Mouse (Mus musculus): ENCODE data around the gene Arf3. TPM values are rescaled to one million over a fixed set of nuclear protein-coding genes. Genes with fewer than 3 reads are reported as not detected.
A peak's percentile ranks its signal among the peaks of the same experiment; 100 is the strongest.

The Arf3 gene
- total RNA-seq, 1 experiment from 2014 or later: 36.0 TPM

DNA sequence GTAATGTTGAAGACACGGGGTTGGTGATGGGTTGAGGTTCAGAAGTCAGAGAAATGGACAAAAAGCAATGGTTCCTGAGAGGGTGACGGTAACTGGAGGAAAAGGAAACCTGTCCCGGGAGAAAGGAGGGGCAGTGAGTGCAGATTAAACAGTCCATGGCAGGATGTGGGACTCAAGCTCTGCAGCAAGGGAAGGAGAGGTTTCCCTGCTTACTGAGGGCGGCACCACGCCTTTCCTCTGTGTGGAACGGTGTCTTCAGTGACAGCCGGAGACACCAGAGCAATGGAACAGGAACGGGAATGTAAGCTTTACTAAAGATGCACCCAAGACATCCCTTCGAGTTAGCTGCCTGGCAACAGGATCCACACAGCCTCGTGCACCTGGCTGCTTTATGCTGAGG lies 26.5 kb downstream of the Arf3 start:
- no peak for ATAC-seq (replicated peaks in 1 of 2; ENCODE audit: insufficient read depth in 1 of 2, low FRiP score in 2 of 2, low TSS enrichment in 1 of 2, low read depth in 1 of 2, poor library complexity in 2 of 2, severe bottlenecking in 2 of 2)

DNA sequence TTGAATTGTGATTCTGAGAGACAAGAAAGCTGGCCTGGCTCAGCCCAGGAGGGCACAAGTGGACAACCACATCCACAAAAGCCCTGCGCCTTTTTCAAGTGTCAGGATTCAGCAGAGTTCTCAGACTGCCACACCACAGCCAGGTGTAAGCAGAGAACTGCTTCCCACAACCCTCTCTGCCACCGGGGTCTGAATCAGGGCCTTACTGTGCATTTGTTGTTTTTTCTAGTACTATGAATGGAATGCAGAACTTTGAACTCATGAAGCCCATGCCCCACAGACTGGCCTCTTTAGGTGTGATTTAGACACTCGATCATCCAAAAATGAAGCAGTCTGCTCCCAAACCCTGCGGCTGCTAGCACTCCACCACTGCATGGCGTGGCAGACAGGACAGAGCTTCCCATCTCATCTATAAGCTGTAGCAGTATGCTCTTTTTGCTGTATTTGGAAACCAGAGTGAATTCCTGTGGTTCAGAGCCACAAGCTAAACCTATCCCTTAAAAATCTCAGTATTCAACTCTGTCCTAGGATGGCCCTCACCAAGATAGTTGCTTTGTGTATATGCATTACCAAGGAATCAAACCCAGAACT lies 28.9 kb downstream of the Arf3 start:
- ATAC-seq (replicated peaks in 1 of 2; ENCODE audit: insufficient read depth in 1 of 2, low FRiP score in 2 of 2, low TSS enrichment in 1 of 2, low read depth in 1 of 2, poor library complexity in 2 of 2, severe bottlenecking in 2 of 2): no peak

DNA sequence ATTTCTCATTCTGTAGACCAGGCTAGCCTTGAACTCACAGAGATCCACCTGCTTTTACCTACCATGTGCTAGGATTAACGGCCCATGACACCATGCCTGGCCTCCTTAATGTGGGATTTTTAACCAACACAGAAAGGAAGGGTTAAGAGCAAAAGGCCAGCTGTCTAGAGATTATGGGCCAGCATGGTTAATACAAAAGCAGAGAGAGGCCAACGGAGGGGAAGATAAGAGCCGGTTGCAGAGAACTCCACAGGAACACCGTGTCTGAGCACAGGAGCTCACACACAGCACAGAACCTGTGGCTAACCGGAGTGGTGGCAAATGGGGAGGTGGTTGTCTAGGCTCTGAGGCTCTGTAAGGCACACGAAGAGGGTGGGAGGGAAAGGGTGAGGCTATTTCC lies 29.6 kb downstream of the Arf3 start:
- no peak for ATAC-seq (replicated peaks in 1 of 2; ENCODE audit: insufficient read depth in 1 of 2, low FRiP score in 2 of 2, low TSS enrichment in 1 of 2, low read depth in 1 of 2, poor library complexity in 2 of 2, severe bottlenecking in 2 of 2)

DNA sequence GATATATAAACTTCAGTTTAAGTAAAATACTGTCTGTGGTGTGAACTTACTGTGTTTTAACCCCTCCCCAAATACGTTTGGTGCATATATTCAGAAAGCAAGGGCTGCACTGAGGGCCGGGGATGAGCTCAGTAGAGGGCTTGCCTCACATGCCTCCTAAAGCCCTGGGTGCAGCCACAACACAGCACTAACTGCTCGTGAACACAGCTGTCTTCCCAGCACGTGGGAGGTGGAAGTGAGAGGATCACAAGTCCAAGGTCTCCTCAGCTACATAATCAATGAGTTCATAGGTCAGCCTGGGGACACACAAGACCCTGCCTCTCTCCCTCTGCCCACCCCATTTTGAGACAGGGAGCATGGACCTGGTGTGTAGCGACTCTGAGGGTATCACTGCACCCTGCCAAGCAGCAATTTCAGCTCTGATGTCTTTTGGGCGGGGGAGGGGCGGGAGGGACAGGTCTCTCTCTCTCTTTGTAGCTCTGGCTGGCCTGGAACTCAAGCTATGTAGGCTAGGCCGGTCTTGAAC lies 30.9 kb downstream of the Arf3 start:
- ATAC-seq (replicated peaks in 1 of 2; ENCODE audit: insufficient read depth in 1 of 2, low FRiP score in 2 of 2, low TSS enrichment in 1 of 2, low read depth in 1 of 2, poor library complexity in 2 of 2, severe bottlenecking in 2 of 2): no peak

DNA sequence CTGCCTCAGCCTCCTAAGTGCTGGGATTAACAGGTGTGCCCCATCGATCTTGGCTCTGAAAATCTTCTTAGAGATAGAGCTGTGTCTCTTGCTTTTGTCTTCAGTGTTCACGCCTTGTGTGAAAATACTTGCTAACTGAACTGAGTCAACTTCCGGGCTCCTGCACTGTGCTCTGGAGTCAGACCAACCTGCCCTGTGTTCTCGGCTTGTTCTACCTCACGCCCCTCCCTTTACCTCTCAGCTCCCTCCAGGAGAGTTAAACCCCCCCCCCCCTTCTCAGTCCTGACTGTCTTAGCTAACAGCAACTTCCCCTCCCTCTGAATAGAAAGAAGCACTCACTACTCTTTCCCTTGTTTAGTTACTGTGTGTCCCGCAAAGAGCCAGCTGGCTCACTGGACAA lies 32.2 kb downstream of the Arf3 start:
- no peak for ATAC-seq (replicated peaks in 1 of 2; ENCODE audit: insufficient read depth in 1 of 2, low FRiP score in 2 of 2, low TSS enrichment in 1 of 2, low read depth in 1 of 2, poor library complexity in 2 of 2, severe bottlenecking in 2 of 2)

DNA sequence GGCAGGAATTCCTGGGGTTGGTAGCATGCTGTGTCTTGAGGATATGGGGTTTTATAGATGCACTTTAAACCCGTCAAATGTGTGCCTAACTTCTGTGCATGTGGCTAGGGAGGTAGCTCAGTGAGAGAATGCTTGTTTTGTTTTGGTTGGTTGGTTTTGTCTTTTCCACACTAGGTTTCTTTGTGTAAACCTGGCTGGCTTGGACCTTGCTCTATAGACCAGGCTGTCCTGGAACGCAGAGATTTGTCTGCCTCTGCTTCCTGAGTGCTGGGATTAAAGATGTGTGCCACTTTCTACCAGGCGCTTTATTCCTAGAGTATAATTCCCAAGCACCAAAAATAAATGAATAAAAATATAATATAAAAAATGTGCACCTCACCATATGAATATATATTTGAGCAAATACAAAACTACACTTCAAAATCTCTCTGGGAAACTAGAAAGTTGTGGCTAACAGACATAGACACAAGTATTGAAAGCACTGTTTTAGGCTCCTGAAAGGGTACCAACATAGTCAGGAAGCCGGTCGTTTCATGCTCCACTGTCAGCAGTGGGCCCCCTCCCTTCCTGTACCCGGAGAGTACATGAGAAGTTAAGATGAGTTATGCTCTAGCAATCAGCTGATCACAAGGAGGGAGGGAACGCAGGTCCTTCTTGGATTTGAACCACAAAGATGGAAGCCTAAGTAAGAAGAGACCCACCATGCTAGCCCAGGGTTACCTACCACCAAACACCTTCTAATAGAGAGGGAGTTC lies 33.0 kb downstream of the Arf3 start:
- ATAC-seq (replicated peaks in 1 of 2; ENCODE audit: insufficient read depth in 1 of 2, low FRiP score in 2 of 2, low TSS enrichment in 1 of 2, low read depth in 1 of 2, poor library complexity in 2 of 2, severe bottlenecking in 2 of 2): no peak

DNA sequence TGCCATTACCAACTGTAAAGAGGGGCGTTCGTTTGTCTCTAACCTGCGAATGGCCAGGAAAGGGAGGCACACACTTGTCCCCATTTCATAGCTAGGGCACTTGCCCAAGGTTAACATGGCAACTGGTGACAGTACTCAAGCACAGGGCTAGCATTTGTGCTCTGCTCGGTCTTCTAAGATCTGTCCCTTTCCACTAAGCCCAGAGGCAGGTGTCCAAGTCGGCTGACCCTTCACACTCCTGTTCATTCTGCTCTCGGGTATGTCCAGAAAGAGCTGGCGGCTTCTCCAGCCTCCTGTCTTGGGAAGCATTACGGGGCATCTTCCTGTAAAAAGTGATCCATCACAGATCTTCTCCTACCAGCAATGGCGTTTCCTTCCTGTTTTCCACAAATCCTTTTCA lies 34.6 kb downstream of the Arf3 start:
- ATAC-seq (replicated peaks in 1 of 2; ENCODE audit: insufficient read depth in 1 of 2, low FRiP score in 2 of 2, low TSS enrichment in 1 of 2, low read depth in 1 of 2, poor library complexity in 2 of 2, severe bottlenecking in 2 of 2): 0 out of 4 replicates have a peak, but pooled peaks of 1 of the 2 experiments have one; percentile 10

DNA sequence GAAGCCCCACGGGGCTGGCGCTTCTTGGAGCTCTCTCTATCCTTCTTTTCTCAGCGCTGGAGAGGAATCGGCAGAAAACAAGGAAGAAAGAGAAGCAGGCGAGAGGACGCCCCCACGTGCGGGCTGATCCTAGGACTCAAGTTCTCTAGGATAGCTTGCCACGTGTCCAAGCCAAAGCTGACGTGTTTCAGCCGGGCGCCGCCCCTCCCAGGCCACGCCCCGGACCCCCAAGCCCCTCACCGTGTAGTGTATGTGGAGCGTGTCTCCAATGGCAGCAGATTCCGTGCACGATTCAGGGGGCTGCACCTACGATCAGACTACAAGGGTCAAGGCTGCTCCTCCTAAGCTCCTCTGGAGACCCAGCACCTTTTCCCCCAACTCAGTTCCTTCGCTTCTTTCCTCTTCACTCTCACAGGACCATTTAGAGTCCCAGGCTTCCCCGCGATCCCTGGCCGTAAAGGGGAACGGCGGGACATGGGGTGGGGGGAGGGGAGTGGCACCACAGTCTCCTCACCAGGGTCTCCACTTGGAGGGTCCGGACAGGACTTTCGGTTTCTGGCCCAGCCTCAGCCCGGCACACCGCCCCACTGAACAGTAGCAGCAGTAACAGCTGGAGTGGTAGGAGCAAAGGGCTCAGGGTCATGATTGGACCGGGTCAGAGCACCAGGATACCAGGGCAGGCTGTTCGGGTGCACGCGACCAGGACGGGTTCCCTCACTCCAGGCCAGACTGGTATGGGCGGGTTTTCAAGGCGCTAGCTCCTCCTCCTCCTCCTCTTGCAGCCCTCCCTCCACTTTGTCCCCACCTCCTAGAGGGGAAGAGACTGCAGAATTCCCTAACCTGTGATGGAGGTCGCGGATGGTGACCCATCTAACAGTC lies 35.3 kb downstream of the Arf3 start, which contains the start of gene Fkbp11:
Gene Fkbp11, minus strand, starts transcription at position 756 of the 879 bp plus-strand sequence.
- ATAC-seq (replicated peaks in 1 of 2; ENCODE audit: insufficient read depth in 1 of 2, low FRiP score in 2 of 2, low TSS enrichment in 1 of 2, low read depth in 1 of 2, poor library complexity in 2 of 2, severe bottlenecking in 2 of 2): peak; percentile 55 to 77

DNA sequence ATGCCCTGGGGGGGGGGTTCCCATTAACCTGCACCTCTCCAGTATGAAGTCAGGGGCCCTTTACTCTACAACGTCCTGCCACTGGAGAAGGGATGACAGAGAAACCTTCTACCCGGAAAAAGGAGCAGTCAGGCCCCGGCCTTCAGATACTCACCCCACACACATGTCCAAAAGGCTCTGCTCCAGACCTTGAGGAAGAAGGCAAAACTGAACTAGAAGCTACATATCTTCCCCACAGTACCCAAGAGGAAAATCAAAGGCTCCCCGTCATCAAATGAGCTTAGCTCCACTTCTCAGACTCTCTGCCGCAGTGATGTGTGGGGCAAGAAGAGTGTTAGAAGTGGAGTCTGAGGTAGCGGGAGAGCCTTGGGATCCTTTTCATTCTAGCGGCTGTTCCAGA lies 36.3 kb downstream of the Arf3 start:
- no peak for ATAC-seq (replicated peaks in 1 of 2; ENCODE audit: insufficient read depth in 1 of 2, low FRiP score in 2 of 2, low TSS enrichment in 1 of 2, low read depth in 1 of 2, poor library complexity in 2 of 2, severe bottlenecking in 2 of 2)

DNA sequence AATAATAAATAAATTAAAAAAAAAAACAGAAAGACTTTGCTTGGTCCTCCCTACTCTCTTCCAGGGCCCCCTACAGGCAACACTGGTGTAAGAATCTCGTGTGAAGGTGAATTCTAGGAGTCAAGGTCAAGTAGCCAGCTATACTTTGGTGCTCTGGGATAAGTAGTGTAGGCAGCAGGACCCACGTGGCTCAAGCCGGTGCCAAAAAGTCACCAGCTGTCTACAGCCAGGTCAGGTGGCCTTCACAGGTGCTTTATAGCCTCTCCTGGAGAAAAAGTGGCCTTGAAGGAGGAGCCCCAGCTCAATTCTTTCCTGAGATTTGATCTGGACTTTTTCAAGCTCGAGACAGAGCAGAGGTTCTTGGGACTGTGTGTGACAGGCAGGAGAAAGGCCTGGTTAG lies 36.9 kb downstream of the Arf3 start:
- no peak for ATAC-seq (replicated peaks in 1 of 2; ENCODE audit: insufficient read depth in 1 of 2, low FRiP score in 2 of 2, low TSS enrichment in 1 of 2, low read depth in 1 of 2, poor library complexity in 2 of 2, severe bottlenecking in 2 of 2)

DNA sequence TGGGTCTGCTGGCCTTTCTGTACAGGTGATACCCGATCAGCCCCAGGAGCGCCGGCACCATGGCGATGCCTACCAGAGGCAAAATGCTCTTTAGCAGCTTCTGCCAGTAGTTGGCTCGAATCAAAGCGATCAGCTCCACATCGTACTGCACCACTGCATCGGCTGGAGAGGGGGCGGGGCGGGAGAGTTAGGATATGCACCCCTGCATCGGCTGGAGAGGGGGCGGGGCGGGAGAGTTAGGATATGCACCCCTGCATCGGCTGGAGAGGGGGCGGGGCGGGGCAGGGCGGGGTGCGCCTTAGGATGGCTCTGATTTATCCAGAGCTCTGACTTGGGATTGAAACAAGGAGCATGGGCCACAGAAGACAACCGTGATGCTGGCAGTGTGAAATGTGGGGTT lies 38.6 kb downstream of the Arf3 start:
- ATAC-seq (replicated peaks in 1 of 2; ENCODE audit: insufficient read depth in 1 of 2, low FRiP score in 2 of 2, low TSS enrichment in 1 of 2, low read depth in 1 of 2, poor library complexity in 2 of 2, severe bottlenecking in 2 of 2): no peak

DNA sequence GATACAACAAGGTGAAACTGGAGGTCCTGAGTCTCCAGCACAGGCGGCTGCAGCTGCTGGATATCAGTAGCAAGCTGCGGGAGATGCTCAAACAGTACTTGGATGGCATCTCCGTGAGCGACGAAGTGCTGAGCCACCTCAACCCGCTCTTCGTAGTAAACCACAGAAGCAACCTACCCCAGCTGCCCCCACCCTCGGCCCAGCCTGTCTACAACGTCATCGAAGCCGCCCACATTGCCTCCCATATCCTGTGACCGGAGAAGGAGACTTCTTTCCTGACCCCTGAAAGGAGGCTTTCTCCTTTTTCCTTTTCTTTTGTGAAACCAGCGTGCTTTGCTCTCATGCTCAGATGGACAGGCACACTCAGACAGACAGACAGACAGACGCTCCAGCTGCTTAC lies 40.2 kb downstream of the Arf3 start:
- ATAC-seq (replicated peaks in 1 of 2; ENCODE audit: insufficient read depth in 1 of 2, low FRiP score in 2 of 2, low TSS enrichment in 1 of 2, low read depth in 1 of 2, poor library complexity in 2 of 2, severe bottlenecking in 2 of 2): peak; percentile 38 to 65; a peak in 3 of 4 replicates

DNA sequence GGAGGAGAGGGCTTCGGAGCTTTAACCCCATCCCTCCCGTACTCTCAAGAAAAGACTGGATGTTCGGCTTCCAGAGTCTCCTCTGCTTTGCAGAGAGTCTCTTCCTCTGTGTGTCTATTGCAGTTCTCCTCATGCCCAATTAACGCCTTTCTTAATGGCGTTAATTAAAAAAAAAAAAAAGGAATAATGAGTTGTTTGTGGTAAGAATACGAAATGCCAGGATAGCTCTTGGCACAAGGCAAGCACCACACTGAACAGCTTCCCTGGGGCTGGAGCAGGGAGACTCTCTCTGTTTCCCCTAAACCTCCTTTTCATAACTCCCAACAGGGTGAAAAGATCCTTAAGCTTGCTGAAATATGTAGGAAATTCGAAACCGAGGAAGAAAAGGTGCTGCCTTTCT lies 40.8 kb downstream of the Arf3 start:
- ATAC-seq (replicated peaks in 1 of 2; ENCODE audit: insufficient read depth in 1 of 2, low FRiP score in 2 of 2, low TSS enrichment in 1 of 2, low read depth in 1 of 2, poor library complexity in 2 of 2, severe bottlenecking in 2 of 2): no peak

DNA sequence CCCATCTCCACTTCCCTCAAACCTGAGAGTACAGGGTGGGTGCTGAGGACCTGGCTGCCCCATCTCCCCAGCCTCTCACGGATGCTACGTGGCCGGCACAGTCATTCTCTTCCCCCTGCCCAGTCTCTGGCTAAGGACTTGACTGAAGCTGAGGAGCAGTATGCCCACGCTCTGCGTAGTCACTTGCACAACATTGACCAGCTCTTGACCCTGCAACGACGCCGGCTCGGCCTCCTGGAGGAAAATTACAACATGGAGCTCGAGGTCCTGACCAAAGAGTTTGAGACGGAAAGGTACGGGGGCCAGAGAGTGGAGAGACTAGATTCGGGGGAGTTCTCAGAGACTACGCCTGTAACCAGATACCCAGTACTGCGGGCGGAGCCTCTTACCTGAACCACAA lies 45.7 kb downstream of the Arf3 start:
- ATAC-seq (replicated peaks in 1 of 2; ENCODE audit: insufficient read depth in 1 of 2, low FRiP score in 2 of 2, low TSS enrichment in 1 of 2, low read depth in 1 of 2, poor library complexity in 2 of 2, severe bottlenecking in 2 of 2): no peak

DNA sequence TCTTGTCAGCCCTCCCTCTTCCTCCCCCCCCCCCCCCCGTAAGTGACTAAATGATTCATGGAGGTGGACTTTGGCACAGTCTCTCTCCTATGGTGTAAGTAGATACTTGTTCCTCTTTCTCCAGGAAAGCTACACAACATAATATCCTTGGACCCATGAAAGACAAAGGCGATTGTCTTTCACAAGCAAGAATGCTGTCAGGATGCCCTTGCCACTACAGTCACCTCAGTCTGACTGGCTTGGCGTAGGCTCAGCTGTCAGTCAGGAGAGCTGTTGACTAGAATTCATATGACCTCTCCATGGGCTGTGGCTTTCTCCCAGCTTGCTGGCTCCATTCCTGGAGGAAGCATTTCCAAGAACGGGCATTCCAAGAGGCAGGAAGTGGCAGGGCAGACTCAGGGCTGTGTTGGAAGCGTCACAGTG lies 48.8 kb downstream of the Arf3 start:
- ATAC-seq (replicated peaks in 1 of 2; ENCODE audit: insufficient read depth in 1 of 2, low FRiP score in 2 of 2, low TSS enrichment in 1 of 2, low read depth in 1 of 2, poor library complexity in 2 of 2, severe bottlenecking in 2 of 2): no peak

DNA sequence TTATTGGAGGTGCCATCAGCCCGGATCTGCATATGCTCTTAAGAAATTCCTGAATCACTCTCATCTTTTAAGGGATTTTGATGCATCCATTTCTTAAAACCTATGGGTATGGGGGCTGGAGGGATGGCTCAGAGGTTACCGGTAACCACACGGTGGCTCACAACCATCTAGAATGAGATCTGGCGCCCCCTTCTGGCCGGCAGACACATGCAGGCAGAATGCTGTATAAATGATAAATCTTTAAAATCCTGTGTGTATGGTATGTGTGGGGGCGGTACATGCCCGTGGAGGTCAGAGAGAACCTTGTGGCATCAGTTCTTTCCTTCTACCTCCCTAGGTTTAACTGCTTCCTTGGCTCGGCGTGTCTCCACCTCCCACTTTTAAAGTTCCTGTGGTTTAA lies 52.6 kb downstream of the Arf3 start:
- ATAC-seq (replicated peaks in 1 of 2; ENCODE audit: insufficient read depth in 1 of 2, low FRiP score in 2 of 2, low TSS enrichment in 1 of 2, low read depth in 1 of 2, poor library complexity in 2 of 2, severe bottlenecking in 2 of 2): peak; percentile 32 to 74; a peak in 3 of 4 replicates

DNA sequence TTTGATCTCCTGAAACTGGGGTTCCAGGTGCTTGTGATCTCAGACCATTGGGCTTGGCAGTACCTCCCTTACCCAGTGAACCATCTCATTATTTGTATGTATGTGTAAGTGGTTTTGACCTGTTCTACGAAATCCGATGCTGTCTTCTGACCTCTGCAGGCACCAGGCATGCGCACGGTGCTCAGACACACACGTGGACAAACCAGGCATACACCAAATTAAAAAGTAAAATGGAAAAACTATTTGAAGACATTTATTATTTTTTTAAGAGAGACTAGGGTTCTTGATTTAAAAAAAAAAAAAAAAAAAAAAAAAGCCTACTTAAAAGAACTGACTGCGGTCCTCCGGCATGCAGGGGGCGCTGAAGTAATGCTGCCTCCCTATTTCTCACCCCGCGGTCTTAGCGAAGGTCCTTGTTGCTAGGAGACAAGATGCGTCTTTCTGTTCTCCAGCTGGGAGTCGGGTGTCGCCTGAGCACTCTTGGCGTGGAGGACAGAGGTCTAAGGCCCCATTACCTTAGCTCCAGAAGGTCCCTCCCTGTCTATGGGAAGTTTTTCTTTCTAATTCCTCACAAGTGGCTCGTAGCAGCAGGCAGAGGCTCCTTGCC lies 55.1 kb downstream of the Arf3 start, which contains the start of gene Ccdc65:
Gene Ccdc65, plus strand, starts transcription at position 442 of the 607 bp plus-strand sequence.
- ATAC-seq (replicated peaks in 1 of 2; ENCODE audit: insufficient read depth in 1 of 2, low FRiP score in 2 of 2, low TSS enrichment in 1 of 2, low read depth in 1 of 2, poor library complexity in 2 of 2, severe bottlenecking in 2 of 2): peak; percentile 75 to 83

Data from hematopoietic stem cell, adult 5-6 weeks (primary cell).